Mouse (Mus musculus): ENCODE measurements around the gene Slc23a3. TPM values are rescaled to one million over a fixed set of nuclear protein-coding genes. Genes with fewer than 3 reads are reported as not detected.

The Slc23a3 gene
- polyA plus RNA-seq (2014; fragmentation: Nextera tagmentation; extraction: Ambion mirVana), result 0.20 and 0.23 TPM in 2 replicates

DNA sequence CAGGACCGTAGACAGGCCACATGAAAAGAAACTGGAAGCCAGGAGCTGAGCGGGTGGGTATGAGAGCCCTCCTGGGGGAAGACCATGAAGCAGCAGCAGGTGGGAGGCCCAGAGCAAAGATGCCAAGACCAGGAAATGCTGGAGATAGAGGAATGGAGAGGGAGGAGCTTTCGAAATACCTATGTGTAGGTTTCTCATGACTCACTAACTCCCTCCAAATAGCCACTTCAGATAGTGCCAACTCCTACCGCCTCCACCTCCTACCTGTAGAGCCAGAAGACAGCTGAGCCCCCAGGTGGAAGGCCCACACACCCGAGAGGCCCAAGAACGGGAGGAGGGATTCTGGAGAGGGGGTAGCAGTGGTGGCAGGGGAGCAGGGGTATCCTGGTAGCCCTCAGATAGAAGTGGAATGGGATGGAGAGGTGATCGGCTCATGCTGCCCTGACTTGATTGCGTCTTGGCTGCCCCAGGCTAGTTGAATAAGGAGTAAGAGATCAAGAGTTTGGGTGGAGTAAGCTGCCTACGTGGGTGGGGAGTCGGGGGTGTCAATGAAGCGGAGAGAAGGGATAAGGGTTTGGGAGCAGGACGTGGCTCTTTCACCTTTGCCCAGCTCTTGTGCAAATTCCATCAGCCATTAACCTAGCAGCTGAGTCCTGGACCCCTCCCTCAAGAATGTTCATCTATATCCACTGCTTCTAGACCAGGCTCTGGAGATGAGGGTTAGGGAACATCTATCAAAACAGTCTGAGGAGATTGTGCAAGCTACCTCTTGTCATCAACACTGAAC is at the start of gene Slc23a3:
Gene Slc23a3, minus strand, starts transcription at position 470 of the 787 bp plus-strand sequence.
- ATAC-seq (ENCODE audit: insufficient read depth) (no peak), DNase-seq (no peak)
- Histone ChIP-seq H3K9ac (no peak within 1 kb of the TSS), H3K4me2 (no peak within 1 kb of the TSS), H3K27me3 (ENCODE audit: insufficient read depth, low read length) (no peaks in the 10 kb centered on the region), H3K9me3 (ENCODE audit: low read depth, low read length) (no peaks in the 10 kb centered on the region), H3K4me3 (ENCODE audit: low read depth, low read length) (no peak within 1 kb of the TSS), H3K27ac (ENCODE audit: low read depth) (no peak within 1 kb of the TSS), H3K36me3 (ENCODE audit: insufficient read depth) (peaks cover 35% of the 10 kb centered on the region), H3K4me1 (ENCODE audit: insufficient read depth) (no peaks in the 10 kb centered on the region)
- WGBS, result 49% methylated on average over 12 of the region's 12 CpGs
- no peak for TF ChIP-seq CTCF (IDR thresholded peaks at IDR 0.05; ENCODE audit: low read depth)

DNA sequence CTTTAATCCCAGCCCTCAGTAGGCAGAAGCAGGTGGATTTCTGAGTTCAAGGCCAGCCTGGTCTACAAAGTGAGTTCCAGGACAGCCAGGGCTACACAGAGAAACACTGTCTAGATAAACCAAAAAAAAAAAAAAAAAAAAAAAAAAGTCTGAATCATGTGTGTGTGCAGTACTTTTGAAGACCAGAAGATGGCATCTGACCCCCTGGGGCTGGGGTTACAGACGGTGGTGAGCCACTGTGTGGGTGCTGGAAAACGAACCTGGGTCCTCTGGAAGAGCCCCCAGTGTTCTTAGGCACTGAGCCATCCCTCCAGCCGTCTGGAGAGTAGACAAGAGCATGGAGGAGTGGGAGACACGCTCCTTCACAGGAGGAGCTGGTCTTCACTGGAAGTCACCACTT is 48.5 kb upstream of the Slc23a3 start:
- DNase-seq (no peak), ATAC-seq (ENCODE audit: insufficient read depth) (no peak)
- H3K9ac ChIP-seq, result no peak overlapping the region
- peak; percentile 20; the same call in 1 of the 2 replicates for TF ChIP-seq CTCF (IDR thresholded peaks at IDR 0.05; ENCODE audit: low read depth)
- WGBS, result 65% methylated on average over 4 of the region's 4 CpGs
- no peaks in the 10 kb centered on the region for H3K9me3 ChIP-seq (ENCODE audit: low read depth, low read length)
- no peaks in the 10 kb centered on the region for H3K4me1 ChIP-seq (ENCODE audit: insufficient read depth)
- H3K36me3 ChIP-seq (ENCODE audit: insufficient read depth), result peaks cover 47% of the 10 kb centered on the region
- H3K4me2 ChIP-seq, result no peak overlapping the region
- H3K27me3 ChIP-seq (ENCODE audit: insufficient read depth, low read length), result no peaks in the 10 kb centered on the region
- H3K27ac ChIP-seq (ENCODE audit: low read depth), result no peak overlapping the region
- H3K4me3 ChIP-seq (ENCODE audit: low read depth, low read length), result no peak overlapping the region

DNA sequence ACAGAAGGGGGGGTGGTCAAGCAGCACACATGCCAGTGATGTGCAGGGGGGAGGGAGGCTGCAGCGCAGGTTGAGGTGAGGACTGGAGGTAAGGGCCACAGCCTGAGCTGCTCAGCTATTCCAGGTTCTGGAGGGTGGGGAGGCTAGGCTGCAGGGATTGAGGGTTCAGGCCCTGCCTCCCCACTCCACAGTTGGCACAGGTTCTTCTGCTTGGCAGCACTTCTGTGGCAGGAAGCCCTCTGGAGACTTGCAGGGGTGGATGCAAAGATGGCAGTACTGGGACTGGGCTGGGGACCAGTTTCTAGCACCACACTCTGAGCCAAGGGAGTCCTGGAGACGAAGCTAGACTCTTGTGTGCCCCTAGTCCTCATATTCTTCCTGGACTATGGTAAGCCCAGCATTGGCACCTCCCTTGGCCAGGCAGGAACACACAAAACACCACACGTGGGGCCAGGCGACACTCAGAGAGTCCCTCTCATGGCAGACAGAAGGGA is 47.7 kb upstream of the Slc23a3 start:
- no peak for ATAC-seq (ENCODE audit: insufficient read depth)

DNA sequence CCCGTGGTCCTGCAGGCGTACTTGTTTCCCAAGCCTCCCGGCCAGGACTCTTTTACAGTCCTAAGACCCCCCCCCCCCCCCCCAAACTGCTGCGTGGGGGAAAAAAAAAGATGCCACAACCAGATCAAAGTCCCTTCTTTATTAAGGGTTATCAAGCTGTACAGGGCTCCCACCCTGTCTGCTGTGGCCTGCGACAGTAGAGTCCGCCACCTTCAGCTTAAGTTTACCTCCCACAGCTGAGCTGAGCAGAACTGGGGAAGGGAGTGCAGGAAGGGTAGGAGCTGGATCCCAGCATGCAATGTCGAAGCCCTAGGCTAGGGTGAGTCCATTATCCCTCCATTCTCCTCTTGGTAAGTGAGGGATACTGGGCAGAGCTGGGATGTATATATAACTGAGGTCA is 47.1 kb upstream of the Slc23a3 start:
- no peak for ATAC-seq (ENCODE audit: insufficient read depth)

More for the DNA sequence above, 47.7 kb upstream of the Slc23a3 start:
- Histone ChIP-seq H3K4me3 (ENCODE audit: low read depth, low read length) (no peak overlapping the region), H3K36me3 (ENCODE audit: insufficient read depth) (peaks cover 43% of the 10 kb centered on the region), H3K9me3 (ENCODE audit: low read depth, low read length) (no peaks in the 10 kb centered on the region), H3K27ac (ENCODE audit: low read depth) (no peak overlapping the region), H3K27me3 (ENCODE audit: insufficient read depth, low read length) (no peaks in the 10 kb centered on the region), H3K4me1 (ENCODE audit: insufficient read depth) (no peaks in the 10 kb centered on the region), H3K9ac (no peak overlapping the region; the same call in 1 of the 2 replicates), H3K4me2 (no peak overlapping the region)
- WGBS, result 80% methylated on average over 4 of the region's 4 CpGs
- DNase-seq, result no peak
- TF ChIP-seq CTCF (IDR thresholded peaks at IDR 0.05; ENCODE audit: low read depth), result no peak

DNA sequence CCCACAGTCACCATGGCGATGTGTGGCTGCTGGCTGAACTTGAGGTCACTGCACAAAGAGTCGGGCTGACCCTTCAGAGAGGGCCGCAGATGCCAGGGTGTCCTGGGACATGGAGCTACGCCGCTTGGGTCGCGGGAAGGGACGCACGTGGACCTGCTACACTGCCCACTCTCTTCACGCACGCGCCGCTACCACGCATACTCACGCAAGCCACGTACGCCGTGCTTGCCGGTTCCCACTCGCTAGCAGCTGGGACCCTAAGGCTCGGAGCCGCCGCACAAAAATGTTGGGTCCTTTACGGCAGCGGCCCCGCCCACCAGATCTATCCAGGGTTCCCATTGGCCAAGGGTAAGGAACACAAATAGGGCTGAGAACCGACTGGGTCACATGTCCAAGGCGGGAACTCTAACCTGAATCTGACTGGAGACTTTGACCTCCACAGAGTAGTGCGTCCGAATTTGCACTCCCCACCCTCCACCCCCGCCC is 46.5 kb upstream of the Slc23a3 start, which contains the start of gene Abcb6:
Gene Abcb6, minus strand, starts transcription at position 288 of the 486 bp plus-strand sequence.
- peak within 1 kb of the TSS; percentile 75 for H3K4me2 ChIP-seq
- DNase-seq (peak; percentile 94), ATAC-seq (ENCODE audit: insufficient read depth) (peak; percentile 90)
- peaks cover 42% of the 10 kb centered on the region for H3K36me3 ChIP-seq (ENCODE audit: insufficient read depth)
- H3K4me3 ChIP-seq (ENCODE audit: low read depth, low read length), result peak within 1 kb of the TSS; percentile 50
- WGBS, result 0% methylated on average over 31 of the region's 31 CpGs
- no peak for TF ChIP-seq CTCF (IDR thresholded peaks at IDR 0.05; ENCODE audit: low read depth)
- no peaks in the 10 kb centered on the region for H3K27me3 ChIP-seq (ENCODE audit: insufficient read depth, low read length)
- peak within 1 kb of the TSS; percentile 38 for H3K9ac ChIP-seq
- no peaks in the 10 kb centered on the region for H3K4me1 ChIP-seq (ENCODE audit: insufficient read depth)
- no peaks in the 10 kb centered on the region for H3K9me3 ChIP-seq (ENCODE audit: low read depth, low read length)
- H3K27ac ChIP-seq (ENCODE audit: low read depth), result peak within 1 kb of the TSS; percentile 3; the same call in 1 of the 2 replicates

More for the DNA sequence above, 47.1 kb upstream of the Slc23a3 start:
- Histone ChIP-seq H3K4me2 (peak overlapping the region; percentile 75), H3K36me3 (ENCODE audit: insufficient read depth) (peaks cover 43% of the 10 kb centered on the region), H3K27ac (ENCODE audit: low read depth) (no peak overlapping the region), H3K27me3 (ENCODE audit: insufficient read depth, low read length) (no peaks in the 10 kb centered on the region), H3K9me3 (ENCODE audit: low read depth, low read length) (no peaks in the 10 kb centered on the region), H3K4me1 (ENCODE audit: insufficient read depth) (no peaks in the 10 kb centered on the region), H3K9ac (no peak overlapping the region; the same call in 1 of the 2 replicates), H3K4me3 (ENCODE audit: low read depth, low read length) (peak overlapping the region; percentile 50)
- TF ChIP-seq CTCF (IDR thresholded peaks at IDR 0.05; ENCODE audit: low read depth), result no peak
- 31% methylated on average over 7 of the region's 7 CpGs for WGBS
- no peak for DNase-seq

DNA sequence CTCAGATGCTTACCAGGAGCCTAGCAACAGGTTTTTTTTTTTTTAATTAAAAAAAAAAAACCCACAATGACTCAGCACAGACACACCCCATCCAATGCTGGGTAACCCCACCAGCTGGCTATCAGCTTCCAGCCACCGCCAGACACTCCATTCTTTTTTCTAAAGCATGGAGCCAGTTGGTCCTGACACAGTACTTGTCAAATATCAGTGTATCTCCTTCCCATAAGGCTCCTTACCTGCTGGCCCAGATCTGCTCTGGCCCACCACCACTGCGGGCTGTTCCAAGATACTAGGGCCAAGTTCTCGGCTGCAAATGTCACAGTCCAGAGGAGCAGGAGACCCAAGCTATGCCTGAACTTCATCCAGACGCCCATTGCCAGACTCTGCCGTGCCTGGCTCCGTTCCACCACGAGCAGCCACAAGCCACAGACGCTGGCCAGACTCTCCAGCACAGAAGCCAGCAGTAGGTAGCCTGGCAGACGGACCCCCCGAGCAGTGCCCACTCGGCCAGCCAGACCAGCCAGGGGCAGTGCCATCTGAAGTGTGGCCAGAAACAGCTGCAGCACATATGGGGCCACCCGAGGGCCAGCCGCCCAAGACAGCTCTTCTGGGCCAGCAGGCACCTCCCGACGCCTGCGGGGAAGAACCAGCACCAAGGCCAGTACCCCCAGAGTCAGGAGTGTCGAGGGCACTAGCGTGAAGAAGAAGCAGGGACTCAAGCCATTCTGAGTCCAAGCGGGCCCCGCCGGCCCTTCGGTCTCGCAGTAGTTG is 45.8 kb upstream of the Slc23a3 start:
- H3K4me2 ChIP-seq, result peak overlapping the region; percentile 75
- TF ChIP-seq CTCF (IDR thresholded peaks at IDR 0.05; ENCODE audit: low read depth), result no peak
- 7% methylated on average over 23 of the region's 23 CpGs for WGBS
- no peaks in the 10 kb centered on the region for H3K9me3 ChIP-seq (ENCODE audit: low read depth, low read length)
- H3K27me3 ChIP-seq (ENCODE audit: insufficient read depth, low read length), result no peaks in the 10 kb centered on the region
- peak overlapping the region; percentile 3; the same call in 1 of the 2 replicates for H3K27ac ChIP-seq (ENCODE audit: low read depth)
- peak; percentile 57 for ATAC-seq (ENCODE audit: insufficient read depth)
- peak overlapping the region; percentile 50 for H3K4me3 ChIP-seq (ENCODE audit: low read depth, low read length)
- peak overlapping the region; percentile 38 for H3K9ac ChIP-seq
- peaks cover 41% of the 10 kb centered on the region for H3K36me3 ChIP-seq (ENCODE audit: insufficient read depth)
- DNase-seq, result peak; percentile 51
- H3K4me1 ChIP-seq (ENCODE audit: insufficient read depth), result no peaks in the 10 kb centered on the region

Measured in lung, embryonic 14.5 days (tissue).